Mouse (Mus musculus) olfactory bulb, adult 2 months (tissue): Measurements from ENCODE around the gene Rassf8.

Source experiments
- CTCF ChIP-seq: fragments of 200-500 bp; IDR thresholded peaks from 2 replicates; pipeline ENCODE4 v1.5.1; 2012; ENCODE audit warnings: low read depth, mild to moderate bottlenecking, low read length, moderate library complexity; ENCODE audit not compliant: insufficient read depth
- POLR2A ChIP-seq: fragments of 200-500 bp; IDR thresholded peaks from 2 replicates; pipeline ENCODE4 v1.6.1; 2012; ENCODE audit warnings: mild to moderate bottlenecking, low read depth, low read length, moderate library complexity; ENCODE audit not compliant: insufficient read depth

DNA sequence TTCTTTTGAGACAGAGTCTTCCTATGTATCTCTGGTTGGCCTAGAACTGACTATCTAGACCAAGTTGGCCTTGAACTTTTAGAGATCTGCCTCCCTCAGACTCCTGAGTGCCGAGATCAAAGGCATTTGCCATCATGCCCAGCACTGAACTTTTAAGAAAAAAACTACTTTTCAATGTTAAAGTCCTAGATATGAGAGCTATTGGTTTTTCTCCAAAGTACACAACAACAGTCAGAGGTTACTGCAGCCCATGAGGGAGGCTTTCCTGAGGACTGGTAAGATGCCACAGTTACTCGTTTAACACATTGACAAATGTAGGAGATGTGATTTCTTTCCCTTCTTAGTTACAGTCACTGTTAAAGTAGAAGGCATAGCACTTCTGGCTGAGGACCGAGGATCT, 6.5 kb upstream of the Rassf8 start:
- no peak for TF ChIP-seq POLR2A
- no peak for TF ChIP-seq CTCF
